Mouse (Mus musculus) limb, embryonic 10.5 days (tissue): Measurements from ENCODE around the gene Sprr2a1. TPM values are rescaled to one million over a fixed set of nuclear protein-coding genes. Genes with fewer than 3 reads are reported as not detected.
"Not testable (repeated sequence)": the region's sequence is repeated elsewhere in the genome, so short reads cannot be mapped to it uniquely, and the experiment has no call there.

Experiments
- DNase-seq: peaks from one replicate; pipeline ENCODE4 v3.0.0-alpha.2; 2017; ENCODE audit warnings: low spot score
- H3K27ac ChIP-seq: fragments of 300-500 bp; sonication (generic); 2 replicates; pipeline ENCODE4 v1.5.1; 2016; ENCODE audit warnings: mild to moderate bottlenecking
- H3K27me3 ChIP-seq: fragments of 300-500 bp; sonication (generic); 2 replicates; pipeline ENCODE4 v1.6.1; 2016; ENCODE audit warnings: low read depth, mild to moderate bottlenecking; ENCODE audit not compliant: poor library complexity, severe bottlenecking
- H3K36me3 ChIP-seq: fragments of 300-500 bp; sonication (generic); 2 replicates; pipeline ENCODE4 v1.6.1; 2016; ENCODE audit warnings: mild to moderate bottlenecking, moderate library complexity
- H3K4me1 ChIP-seq: fragments of 300-500 bp; sonication (generic); 2 replicates; pipeline ENCODE4 v1.6.1; 2016
- H3K4me3 ChIP-seq: fragments of 300-500 bp; sonication (generic); 2 replicates; pipeline ENCODE4 v1.5.1; 2016; ENCODE audit warnings: mild to moderate bottlenecking, moderate library complexity
- H3K9me3 ChIP-seq: fragments of 300-500 bp; sonication (generic); replicated peaks from 2 replicates; pipeline ENCODE4 v1.6.1; 2016; ENCODE audit warnings: mild to moderate bottlenecking
- WGBS: fragments of 180-500 bp; shearing (Covaris S2); methylation state at CpG from one replicate; pipeline ENCODE4 v1.1.7; 2016; 5-methylcytosine and 5-hydroxymethylcytosine counted together
- polyA plus RNA-seq: library from polyadenylated mRNA; unstranded; fragments of >200 nt; fragmentation: Nextera tagmentation; extraction: Ambion mirVana; gene quantifications from 2 replicates; pipeline ENCODE4 v1.2.1, GENCODE M21; 2016

The Sprr2a1 gene
- not detected in 2 replicates for polyA plus RNA-seq

- not testable (repeated sequence) for H3K4me3 ChIP-seq, H3K27me3 ChIP-seq, DNase-seq, H3K4me1 ChIP-seq, H3K27ac ChIP-seq, H3K36me3 ChIP-seq, H3K9me3 ChIP-seq
- WGBS: no CpG with 5 or more reads among the region's 2 CpGs
Observed at GRCm38 (mm10) chr3:92215569-92215968, at the start of gene Sprr2a1, which contains the start of gene Sprr2a2. Gene Sprr2a1, plus strand, starts transcription at chr3:92215799. Gene Sprr2a2, plus strand, starts transcription at chr3:92215920.

DNA sequence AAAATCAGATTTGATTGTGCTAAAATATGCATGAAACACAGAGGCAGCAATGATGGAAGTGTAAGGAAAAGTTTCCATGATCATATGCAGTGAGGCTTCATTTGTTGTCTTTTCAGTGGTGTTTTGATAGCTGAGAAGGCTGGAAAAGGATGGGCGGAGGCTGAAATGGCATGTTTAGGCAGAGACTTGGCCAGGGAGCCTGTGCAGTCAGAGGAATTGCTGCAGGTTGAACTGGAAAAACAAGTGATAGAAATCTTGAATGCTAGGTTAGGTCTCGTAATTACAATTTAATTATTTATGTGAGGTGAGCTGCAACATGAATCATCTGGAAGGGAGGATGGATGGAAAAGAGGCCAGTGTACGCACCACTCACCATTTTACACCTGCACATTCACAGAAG, 45.8 kb upstream of the Sprr2a1 start:
- no peak for DNase-seq
- no peak overlapping the region for H3K27ac ChIP-seq
- H3K4me1 ChIP-seq: no peaks in the 10 kb centered on the region
- 78% methylated on average over 3 of the region's 3 CpGs for WGBS
- H3K27me3 ChIP-seq: no peaks in the 10 kb centered on the region
- no peaks in the 10 kb centered on the region for H3K36me3 ChIP-seq
- H3K4me3 ChIP-seq: no peak overlapping the region
- H3K9me3 ChIP-seq: no peaks in the 10 kb centered on the region

DNA sequence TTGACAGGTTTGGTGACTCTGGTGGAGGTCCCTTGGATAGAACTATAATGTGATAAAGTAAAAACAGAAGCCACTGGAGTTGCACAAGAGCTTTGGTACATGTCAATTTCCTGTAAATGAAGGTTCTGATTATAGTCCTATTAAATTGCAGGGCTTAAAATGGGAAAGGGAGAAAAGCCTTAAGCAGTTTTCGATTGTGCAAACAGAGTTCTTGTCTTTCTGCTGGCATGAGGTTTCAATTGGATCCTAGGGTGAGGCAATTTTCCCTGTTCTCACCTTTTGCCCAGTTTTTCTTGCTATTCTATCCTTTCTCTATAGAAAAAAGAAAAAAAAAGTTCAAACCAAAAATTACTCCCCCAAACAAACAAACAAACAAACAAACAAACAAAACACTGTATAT, 38.7 kb upstream of the Sprr2a1 start:
- H3K27ac ChIP-seq: no peak overlapping the region
- no peaks in the 10 kb centered on the region for H3K36me3 ChIP-seq
- H3K9me3 ChIP-seq: no peaks in the 10 kb centered on the region
- WGBS: 91% methylated on average over 1 of the region's 1 CpGs
- H3K4me3 ChIP-seq: no peak overlapping the region
- H3K27me3 ChIP-seq: no peaks in the 10 kb centered on the region
- H3K4me1 ChIP-seq: no peaks in the 10 kb centered on the region
- no peak for DNase-seq

DNA sequence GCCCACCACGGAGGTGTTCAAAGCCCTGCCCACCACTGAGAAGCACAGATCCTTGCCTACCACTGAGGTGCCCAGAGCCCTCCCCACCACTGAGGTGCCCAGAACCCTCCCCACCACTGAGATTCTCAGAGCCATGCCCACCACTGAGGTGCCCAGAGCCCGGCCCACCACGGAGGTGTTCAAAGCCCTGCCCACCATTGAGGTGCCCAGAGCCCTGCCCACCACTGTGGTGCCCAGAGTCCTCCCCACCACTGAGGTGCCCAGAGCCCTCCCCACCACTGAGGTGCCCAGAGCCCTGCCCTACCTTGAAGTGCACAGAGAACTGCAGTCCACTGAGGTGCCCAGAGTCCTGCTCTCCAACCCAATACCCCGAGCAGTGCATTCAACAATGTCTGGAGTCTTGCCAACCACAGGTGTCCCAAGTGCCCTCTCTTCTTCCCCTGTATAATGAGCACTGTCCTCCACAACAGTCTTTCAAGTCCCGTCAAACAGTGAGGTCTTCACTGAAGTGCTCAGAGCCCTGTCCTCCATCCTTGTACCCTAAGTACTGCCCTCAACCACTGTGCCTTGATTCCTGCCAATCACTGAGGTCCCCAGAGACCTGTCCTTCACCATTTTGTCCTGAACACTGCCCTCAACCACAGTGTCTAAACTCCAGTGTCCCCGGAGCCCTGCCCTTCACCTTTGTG, 19.9 kb upstream of the Sprr2a1 start:
- Histone ChIP-seq H3K9me3 (no peaks in the 10 kb centered on the region), H3K4me1 (no peaks in the 10 kb centered on the region), H3K27me3 (no peaks in the 10 kb centered on the region), H3K4me3 (no peak overlapping the region), H3K27ac (no peak overlapping the region), H3K36me3 (no peaks in the 10 kb centered on the region)
- WGBS: 97% methylated on average over 6 of the region's 6 CpGs
- DNase-seq: no peak

GRCm38 (mm10) chr3:92211133-92211925, 4.3 kb upstream of the Sprr2a1 start:
- H3K36me3 ChIP-seq, DNase-seq, H3K27ac ChIP-seq, H3K4me1 ChIP-seq, H3K27me3 ChIP-seq, H3K4me3 ChIP-seq, H3K9me3 ChIP-seq: not testable (repeated sequence)
- no CpG with 5 or more reads among the region's 16 CpGs for WGBS

DNA sequence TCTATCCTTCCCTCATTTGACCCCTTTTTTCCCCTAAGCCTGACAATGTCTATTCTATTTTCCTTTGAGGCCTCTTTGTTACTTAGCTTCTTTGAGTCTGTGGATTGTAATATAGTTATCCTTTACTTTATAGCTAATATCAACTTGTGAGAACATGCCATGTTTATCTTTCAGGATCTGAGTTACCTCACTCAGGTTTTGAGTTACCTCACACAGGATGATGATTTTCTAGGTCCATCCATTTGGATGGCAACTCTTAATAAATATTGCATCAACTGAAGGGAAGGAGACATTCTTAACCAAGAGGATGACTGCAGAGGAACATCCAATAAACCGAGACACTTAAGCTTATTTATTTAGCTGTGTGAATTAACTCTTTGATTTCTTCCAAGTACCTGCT, 3.5 kb upstream of the Sprr2a1 start:
- DNase-seq, H3K27ac ChIP-seq, H3K4me1 ChIP-seq, H3K36me3 ChIP-seq, H3K27me3 ChIP-seq, H3K4me3 ChIP-seq, H3K9me3 ChIP-seq: not testable (repeated sequence)
- WGBS: no CpG with 5 or more reads among the region's 1 CpGs

DNA sequence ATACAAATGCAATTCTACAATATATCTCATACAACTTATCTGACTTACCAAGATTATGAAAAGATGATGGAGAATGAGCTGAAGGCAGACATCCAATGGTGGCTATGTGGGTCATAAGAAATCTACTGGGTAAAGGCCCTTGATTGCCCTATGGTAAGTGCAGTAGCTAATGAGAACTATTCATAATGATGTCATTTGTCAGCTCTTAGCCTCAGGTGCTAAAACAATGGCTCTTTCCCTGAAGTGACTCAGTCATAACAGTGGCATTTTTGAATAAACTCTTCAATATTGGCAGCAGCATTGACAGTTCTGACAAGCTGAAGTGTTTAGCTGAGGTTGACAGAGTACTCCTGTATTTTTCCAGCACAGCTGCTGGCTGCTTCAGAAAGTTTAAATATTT, 1.9 kb upstream of the Sprr2a1 start:
- H3K4me3 ChIP-seq, DNase-seq, H3K36me3 ChIP-seq, H3K9me3 ChIP-seq, H3K4me1 ChIP-seq, H3K27ac ChIP-seq, H3K27me3 ChIP-seq: not testable (repeated sequence)

GRCm38 (mm10) chr3:92219031-92219430, 3.4 kb downstream of the Sprr2a1 start:
- H3K9me3 ChIP-seq, H3K36me3 ChIP-seq, DNase-seq, H3K27ac ChIP-seq, H3K4me3 ChIP-seq, H3K4me1 ChIP-seq, H3K27me3 ChIP-seq: not testable (repeated sequence)
- no CpG with 5 or more reads among the region's 8 CpGs for WGBS

- not testable (repeated sequence) for DNase-seq, H3K36me3 ChIP-seq, H3K27ac ChIP-seq, H3K27me3 ChIP-seq, H3K4me1 ChIP-seq, H3K9me3 ChIP-seq, H3K4me3 ChIP-seq
Observed at GRCm38 (mm10) chr3:92223708-92224107, 8.1 kb downstream of the Sprr2a1 start.

GRCm38 (mm10) chr3:92227410-92227809, 11.8 kb downstream of the Sprr2a1 start:
- not testable (repeated sequence) for H3K9me3 ChIP-seq, H3K36me3 ChIP-seq, DNase-seq, H3K27ac ChIP-seq, H3K4me1 ChIP-seq, H3K27me3 ChIP-seq, H3K4me3 ChIP-seq
- 82% methylated on average over 3 of the region's 3 CpGs for WGBS

DNA sequence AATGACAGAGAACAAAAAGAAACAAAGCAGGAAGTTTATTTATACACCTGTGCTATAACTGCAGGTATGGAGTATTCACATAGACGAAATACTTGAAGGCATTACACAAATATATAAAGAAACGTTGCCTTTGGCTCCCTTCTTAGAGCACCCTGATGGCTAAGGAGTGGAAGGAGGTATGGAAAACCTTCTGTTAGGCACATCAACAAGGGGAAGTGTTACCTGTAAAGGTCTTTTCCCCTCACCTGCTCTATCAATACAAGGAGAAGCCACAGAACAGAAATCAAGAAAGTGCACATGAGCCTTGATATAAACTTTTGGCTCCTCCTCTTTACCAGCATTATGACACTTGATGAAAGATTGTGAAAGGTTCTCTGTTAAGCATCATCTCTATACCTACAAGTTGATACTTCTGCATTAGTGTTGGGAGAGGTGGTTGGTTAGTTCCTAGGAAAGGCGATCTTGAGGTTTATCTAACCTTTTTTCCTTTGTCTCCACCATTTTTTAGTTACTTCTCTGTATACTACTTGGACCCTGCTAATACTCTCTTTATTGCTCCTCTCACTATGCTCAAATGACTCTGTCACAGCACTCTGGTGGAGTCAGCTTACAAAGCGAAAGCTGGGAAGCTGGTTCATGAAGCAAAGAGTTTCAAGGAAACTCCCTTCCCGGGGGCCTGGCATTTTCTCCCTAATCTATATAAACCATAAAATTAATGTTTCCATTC, 21.0 kb downstream of the Sprr2a1 start:
- H3K36me3 ChIP-seq, H3K4me3 ChIP-seq, H3K27ac ChIP-seq, DNase-seq, H3K9me3 ChIP-seq, H3K27me3 ChIP-seq, H3K4me1 ChIP-seq: not testable (repeated sequence)
- WGBS: no CpG with 5 or more reads among the region's 5 CpGs

DNA sequence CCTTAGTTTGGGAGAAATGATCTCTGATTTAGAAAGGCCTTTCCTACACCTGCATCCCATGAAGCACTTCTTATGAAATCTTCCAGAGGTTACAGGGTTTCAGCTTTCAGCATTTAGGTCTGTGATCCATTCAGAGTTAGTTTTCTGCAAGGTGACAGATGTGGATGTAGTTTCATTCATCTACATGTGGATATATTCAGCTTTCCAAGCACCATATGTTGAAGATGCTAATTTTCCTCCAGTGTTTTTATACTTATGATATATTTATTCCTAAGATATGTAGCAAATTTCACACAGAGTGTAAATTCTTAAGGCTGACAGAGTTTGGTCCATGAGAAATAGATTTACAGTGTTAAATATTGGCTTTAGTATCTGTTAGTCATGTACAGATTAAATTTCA, 23.1 kb downstream of the Sprr2a1 start:
- DNase-seq, H3K4me3 ChIP-seq, H3K9me3 ChIP-seq, H3K27ac ChIP-seq, H3K27me3 ChIP-seq, H3K36me3 ChIP-seq, H3K4me1 ChIP-seq: not testable (repeated sequence)

GRCm38 (mm10) chr3:92239197-92239596, 23.6 kb downstream of the Sprr2a1 start:
- no CpG with 5 or more reads among the region's 1 CpGs for WGBS
- not testable (repeated sequence) for H3K4me1 ChIP-seq, H3K27me3 ChIP-seq, H3K4me3 ChIP-seq, H3K36me3 ChIP-seq, H3K27ac ChIP-seq, DNase-seq, H3K9me3 ChIP-seq
